Mouse (Mus musculus) midbrain, embryonic 12.5 days (tissue): ENCODE measurements at regions not wholly inside any gene's neighbourhood (a gene's known extent, or its start where the extent isn't known, plus 50 kb on each side); places are given as distances from the start of the nearest gene placed in this dataset.

Experiments used
- ATAC-seq: fragments of 200-750 bp; cut with Nextera tagmentation; 2 replicates; pipeline ENCODE4 v1.8.0; 2017; ENCODE audit warnings: low read depth, moderate TSS enrichment, moderate library complexity; ENCODE audit not compliant: low FRiP score
- H3K27ac ChIP-seq: fragments of 300-500 bp; sonication (generic); replicated peaks from 2 replicates; pipeline ENCODE4 v1.5.1; 2016; ENCODE audit warnings: mild to moderate bottlenecking
- H3K27me3 ChIP-seq: fragments of 300-500 bp; sonication (generic); 2 replicates; pipeline ENCODE4 v1.6.1; 2016; ENCODE audit warnings: mild to moderate bottlenecking
- H3K36me3 ChIP-seq: fragments of 300-500 bp; sonication (generic); 2 replicates; pipeline ENCODE4 v1.6.1; 2016
- H3K4me1 ChIP-seq: fragments of 300-500 bp; sonication (generic); 2 replicates; pipeline ENCODE4 v1.6.1; 2016
- H3K4me2 ChIP-seq: fragments of 300-500 bp; sonication (generic); replicated peaks from 2 replicates; pipeline ENCODE4 v1.6.1; 2016; ENCODE audit warnings: mild to moderate bottlenecking, moderate library complexity
- H3K4me3 ChIP-seq: fragments of 300-500 bp; sonication (generic); 2 replicates; pipeline ENCODE4 v1.5.1; 2016; ENCODE audit warnings: mild to moderate bottlenecking
- H3K9ac ChIP-seq: fragments of 300-500 bp; sonication (generic); replicated peaks from 2 replicates; pipeline ENCODE4 v1.6.1; 2016; ENCODE audit warnings: mild to moderate bottlenecking, moderate library complexity
- H3K9me3 ChIP-seq: fragments of 300-500 bp; sonication (generic); 2 replicates; pipeline ENCODE4 v1.6.1; 2016; ENCODE audit warnings: mild to moderate bottlenecking
- WGBS: fragments of 180-500 bp; shearing (Covaris S2); methylation state at CpG from one replicate; pipeline ENCODE4 v1.1.7; 2016; 5-methylcytosine and 5-hydroxymethylcytosine counted together

- Histone ChIP-seq H3K9me3 (no peaks in the 10 kb centered on the region), H3K27me3 (no peaks in the 10 kb centered on the region), H3K4me3 (no peak overlapping the region), H3K4me2 (no peak overlapping the region), H3K36me3 (no peaks in the 10 kb centered on the region), H3K27ac (no peak overlapping the region), H3K4me1 (0 out of 2 replicates have a peak, but pooled peaks cover 4% of the 10 kb centered on the region), H3K9ac (no peak overlapping the region)
- 78% methylated on average over 4 of the region's 4 CpGs for WGBS
- no peak for ATAC-seq
These were observed 127.5 kb upstream of the Rnaseh2b start for GRCm38 (mm10) chr14:62164918-62165317.

GRCm38 (mm10) chr14:62166006-62166405, 126.4 kb upstream of the Rnaseh2b start:
- ATAC-seq = no peak
- no peak overlapping the region for H3K4me2 ChIP-seq
- no peaks in the 10 kb centered on the region for H3K36me3 ChIP-seq
- H3K27ac ChIP-seq = no peak overlapping the region
- H3K9me3 ChIP-seq = no peaks in the 10 kb centered on the region
- no peak overlapping the region for H3K9ac ChIP-seq
- H3K27me3 ChIP-seq = no peaks in the 10 kb centered on the region
- no peak overlapping the region for H3K4me3 ChIP-seq
- 78% methylated on average over 1 of the region's 1 CpGs for WGBS
- H3K4me1 ChIP-seq = 0 out of 2 replicates have a peak, but pooled peaks cover 4% of the 10 kb centered on the region

GRCm38 (mm10) chr14:62166596-62166995, 125.8 kb upstream of the Rnaseh2b start:
- Histone ChIP-seq H3K4me3 (no peak overlapping the region), H3K9ac (no peak overlapping the region), H3K4me1 (0 out of 2 replicates have a peak, but pooled peaks cover 10% of the 10 kb centered on the region), H3K9me3 (no peaks in the 10 kb centered on the region), H3K36me3 (no peaks in the 10 kb centered on the region), H3K4me2 (no peak overlapping the region), H3K27ac (no peak overlapping the region), H3K27me3 (no peaks in the 10 kb centered on the region)
- ATAC-seq = no peak
- 54% methylated on average over 5 of the region's 5 CpGs for WGBS

GRCm38 (mm10) chr14:62167090-62167489, 125.3 kb upstream of the Rnaseh2b start:
- 80% methylated on average over 6 of the region's 6 CpGs for WGBS
- no peak for ATAC-seq

GRCm38 (mm10) chr14:62168711-62169110, 123.7 kb upstream of the Rnaseh2b start:
- no peak overlapping the region for H3K27ac ChIP-seq
- no peak overlapping the region for H3K4me2 ChIP-seq
- no peaks in the 10 kb centered on the region; the same call in 1 of the 2 replicates for H3K27me3 ChIP-seq
- H3K36me3 ChIP-seq = no peaks in the 10 kb centered on the region
- no peak overlapping the region for H3K4me3 ChIP-seq
- peaks cover 16% of the 10 kb centered on the region for H3K4me1 ChIP-seq
- no peak for ATAC-seq
- no peaks in the 10 kb centered on the region for H3K9me3 ChIP-seq
- no peak overlapping the region for H3K9ac ChIP-seq
- WGBS = 83% methylated on average over 6 of the region's 6 CpGs

More at GRCm38 (mm10) chr14:62167090-62167489, 125.3 kb upstream of the Rnaseh2b start:
- Histone ChIP-seq H3K9ac (no peak overlapping the region), H3K4me3 (no peak overlapping the region), H3K4me1 (0 out of 2 replicates have a peak, but pooled peaks cover 14% of the 10 kb centered on the region), H3K36me3 (no peaks in the 10 kb centered on the region), H3K9me3 (no peaks in the 10 kb centered on the region), H3K27me3 (no peaks in the 10 kb centered on the region; the same call in 1 of the 2 replicates), H3K27ac (no peak overlapping the region), H3K4me2 (no peak overlapping the region)

- no peak overlapping the region for H3K27ac ChIP-seq
- H3K9ac ChIP-seq = no peak overlapping the region
- WGBS = 76% methylated on average over 5 of the region's 5 CpGs
- no peak overlapping the region for H3K4me3 ChIP-seq
- no peaks in the 10 kb centered on the region for H3K36me3 ChIP-seq
- no peaks in the 10 kb centered on the region for H3K9me3 ChIP-seq
- peaks cover 31% of the 10 kb centered on the region for H3K4me1 ChIP-seq
- no peaks in the 10 kb centered on the region; the same call in 1 of the 2 replicates for H3K27me3 ChIP-seq
- no peak overlapping the region for H3K4me2 ChIP-seq
- ATAC-seq = no peak
These were observed 122.0 kb upstream of the Rnaseh2b start for GRCm38 (mm10) chr14:62170385-62170784.

GRCm38 (mm10) chr14:62171256-62172047, 120.9 kb upstream of the Rnaseh2b start:
- 84% methylated on average over 15 of the region's 15 CpGs for WGBS
- Histone ChIP-seq H3K4me1 (peaks cover 31% of the 10 kb centered on the region), H3K27me3 (no peaks in the 10 kb centered on the region; the same call in 1 of the 2 replicates), H3K27ac (no peak overlapping the region), H3K9me3 (no peaks in the 10 kb centered on the region), H3K4me2 (no peak overlapping the region), H3K9ac (no peak overlapping the region), H3K4me3 (no peak overlapping the region), H3K36me3 (no peaks in the 10 kb centered on the region)
- no peak for ATAC-seq

- 53% methylated on average over 16 of the region's 16 CpGs for WGBS
- no peaks in the 10 kb centered on the region for H3K36me3 ChIP-seq
- no peak overlapping the region for H3K9ac ChIP-seq
- peaks cover 27% of the 10 kb centered on the region for H3K4me1 ChIP-seq
- H3K27me3 ChIP-seq = no peaks in the 10 kb centered on the region; the same call in 1 of the 2 replicates
- no peak overlapping the region for H3K4me3 ChIP-seq
- 0 out of 2 replicates have a peak overlapping the region, but pooled peaks have one; percentile 1 for H3K27ac ChIP-seq
- H3K4me2 ChIP-seq = no peak overlapping the region; the same call in 1 of the 2 replicates
- H3K9me3 ChIP-seq = no peaks in the 10 kb centered on the region
- no peak for ATAC-seq
These were observed 118.4 kb upstream of the Rnaseh2b start for GRCm38 (mm10) chr14:62173835-62174530.

- no peak for ATAC-seq
- 71% methylated on average over 12 of the region's 12 CpGs for WGBS
- H3K9me3 ChIP-seq = no peaks in the 10 kb centered on the region
- H3K4me2 ChIP-seq = no peak overlapping the region
- H3K27me3 ChIP-seq = no peaks in the 10 kb centered on the region; the same call in 1 of the 2 replicates
- H3K36me3 ChIP-seq = no peaks in the 10 kb centered on the region
- no peak overlapping the region for H3K27ac ChIP-seq
- H3K4me3 ChIP-seq = no peak overlapping the region
- H3K4me1 ChIP-seq = peaks cover 27% of the 10 kb centered on the region
- H3K9ac ChIP-seq = no peak overlapping the region
These were observed 116.9 kb upstream of the Rnaseh2b start for GRCm38 (mm10) chr14:62175384-62176048.

GRCm38 (mm10) chr14:62177509-62177908, 114.9 kb upstream of the Rnaseh2b start:
- Histone ChIP-seq H3K9me3 (no peaks in the 10 kb centered on the region), H3K27me3 (no peaks in the 10 kb centered on the region), H3K4me3 (no peak overlapping the region), H3K27ac (no peak overlapping the region), H3K4me1 (peaks cover 17% of the 10 kb centered on the region), H3K4me2 (no peak overlapping the region), H3K36me3 (no peaks in the 10 kb centered on the region), H3K9ac (no peak overlapping the region)
- ATAC-seq = no peak
- WGBS = 89% methylated on average over 5 of the region's 5 CpGs

- H3K4me1 ChIP-seq = no peaks in the 10 kb centered on the region
- H3K4me2 ChIP-seq = no peak overlapping the region
- no peak overlapping the region for H3K4me3 ChIP-seq
- no peaks in the 10 kb centered on the region for H3K27me3 ChIP-seq
- no peak overlapping the region for H3K9ac ChIP-seq
- H3K27ac ChIP-seq = no peak overlapping the region
- WGBS = 89% methylated on average over 11 of the region's 11 CpGs
- H3K9me3 ChIP-seq = no peaks in the 10 kb centered on the region
- no peaks in the 10 kb centered on the region for H3K36me3 ChIP-seq
- no peak for ATAC-seq
These were observed 105.0 kb upstream of the Rnaseh2b start for GRCm38 (mm10) chr14:62187360-62187759.
